Mouse (Mus musculus) midbrain, embryonic 10.5 days (tissue): ENCODE results near the gene Slc4a4. TPM values are rescaled to one million over a fixed set of nuclear protein-coding genes. Genes with fewer than 3 reads are reported as not detected.
"Not testable (repeated sequence)": the region's sequence is repeated elsewhere in the genome, so short reads cannot be mapped to it uniquely, and the experiment has no call there.

Source experiments
- DNase-seq: peaks from one replicate; pipeline ENCODE4 v3.0.0-alpha.2; 2017; ENCODE audit warnings: low spot score
- H3K27ac ChIP-seq: fragments of 300-500 bp; sonication (generic); replicated peaks from 2 replicates; pipeline ENCODE4 v1.5.1; 2016; ENCODE audit warnings: mild to moderate bottlenecking
- H3K27me3 ChIP-seq: fragments of 300-500 bp; sonication (generic); 2 replicates; pipeline ENCODE4 v1.6.1; 2016; ENCODE audit warnings: low read depth, mild to moderate bottlenecking; ENCODE audit not compliant: poor library complexity, severe bottlenecking
- H3K36me3 ChIP-seq: fragments of 300-500 bp; sonication (generic); 2 replicates; pipeline ENCODE4 v1.6.1; 2016; ENCODE audit warnings: mild to moderate bottlenecking, moderate library complexity
- H3K4me1 ChIP-seq: fragments of 300-500 bp; sonication (generic); 2 replicates; pipeline ENCODE4 v1.6.1; 2016
- H3K4me3 ChIP-seq: fragments of 300-500 bp; sonication (generic); 2 replicates; pipeline ENCODE4 v1.5.1; 2016; ENCODE audit warnings: mild to moderate bottlenecking, moderate library complexity
- H3K9me3 ChIP-seq: fragments of 300-500 bp; sonication (generic); replicated peaks from 2 replicates; pipeline ENCODE4 v1.6.1; 2016; ENCODE audit warnings: mild to moderate bottlenecking
- WGBS: fragments of 180-500 bp; shearing (Covaris S2); methylation state at CpG from one replicate; pipeline ENCODE4 v1.1.7; 2016; 5-methylcytosine and 5-hydroxymethylcytosine counted together
- polyA plus RNA-seq: library from polyadenylated mRNA; unstranded; fragments of >200 nt; fragmentation: Nextera tagmentation; extraction: Ambion mirVana; gene quantifications from 2 replicates; pipeline ENCODE4 v1.2.1, GENCODE M21; 2016

Gene Slc4a4
- polyA plus RNA-seq, 1 experiment from 2014 or later = 1.5 TPM

DNA sequence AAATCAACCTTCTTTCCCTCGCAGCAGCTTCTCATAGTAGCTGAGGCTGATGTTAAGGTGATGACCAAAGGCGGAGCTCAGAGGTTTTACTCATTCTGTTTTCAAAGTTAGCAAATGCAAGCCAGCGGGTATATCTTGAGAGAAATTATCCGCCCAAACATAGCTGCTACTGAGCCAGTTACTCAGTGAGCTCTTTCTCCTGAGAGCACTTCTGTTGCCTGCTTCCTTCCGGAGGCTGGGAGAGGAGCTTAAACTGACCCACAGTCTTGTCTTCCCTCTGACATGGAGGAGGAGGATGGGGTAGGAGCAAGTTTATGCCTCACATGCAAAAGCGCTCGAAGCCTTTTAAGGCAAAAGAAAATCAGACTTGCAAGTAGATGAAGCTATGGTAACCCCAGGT lies 201.3 kb downstream of the Slc4a4 start:
- H3K4me3 ChIP-seq = no peak overlapping the region
- no peaks in the 10 kb centered on the region for H3K9me3 ChIP-seq
- no peaks in the 10 kb centered on the region for H3K36me3 ChIP-seq
- H3K4me1 ChIP-seq = no peaks in the 10 kb centered on the region
- DNase-seq = no peak
- H3K27me3 ChIP-seq = no peaks in the 10 kb centered on the region
- whole genome bisulfite sequencing = 89% methylated on average over 7 of the region's 7 CpGs
- H3K27ac ChIP-seq = no peak overlapping the region

DNA sequence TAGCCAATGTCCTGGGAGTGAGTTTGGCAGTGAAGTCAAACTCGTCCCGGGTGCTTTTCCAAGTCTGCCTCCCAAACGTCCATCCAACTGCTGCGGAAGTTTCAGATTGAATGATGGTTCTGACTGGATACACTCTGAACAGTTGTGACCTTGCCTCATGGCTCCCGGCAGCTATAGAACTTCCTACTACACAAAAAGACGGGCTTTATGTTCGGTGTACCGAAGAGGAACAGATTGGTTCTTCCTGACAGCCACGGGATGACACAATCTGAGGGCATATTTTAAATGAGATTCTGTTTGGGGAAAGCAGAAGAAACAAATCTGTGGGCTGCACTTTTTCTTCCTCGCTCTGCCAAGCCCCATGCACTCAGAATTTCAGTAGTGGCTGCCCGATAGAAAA lies 201.8 kb downstream of the Slc4a4 start:
- DNase-seq = no peak
- Histone ChIP-seq H3K4me3 (no peak overlapping the region), H3K9me3 (no peaks in the 10 kb centered on the region), H3K27ac (no peak overlapping the region), H3K27me3 (no peaks in the 10 kb centered on the region), H3K4me1 (no peaks in the 10 kb centered on the region), H3K36me3 (no peaks in the 10 kb centered on the region)
- 73% methylated on average over 11 of the region's 11 CpGs for WGBS

DNA sequence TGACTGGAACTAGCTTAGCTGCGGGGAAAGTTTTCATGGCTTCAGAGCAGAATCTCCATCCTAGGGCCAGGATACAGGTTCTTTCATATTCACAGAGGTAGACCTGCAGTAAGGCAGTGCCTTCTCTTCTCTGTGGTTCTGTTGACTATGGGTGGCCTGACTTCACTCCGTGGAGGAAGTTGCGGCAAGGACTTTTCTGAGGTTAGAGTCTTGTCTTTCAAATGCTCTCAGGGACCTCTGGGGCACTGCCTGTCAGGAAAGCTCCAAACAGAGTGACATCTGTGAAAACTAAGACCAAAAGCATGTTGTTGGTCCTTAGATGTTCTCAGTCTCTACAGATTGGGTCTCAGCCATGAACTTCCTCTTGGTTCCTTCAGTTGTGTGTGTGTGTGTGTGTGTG lies 203.5 kb downstream of the Slc4a4 start:
- Histone ChIP-seq H3K4me3 (no peak overlapping the region), H3K9me3 (no peaks in the 10 kb centered on the region), H3K4me1 (no peaks in the 10 kb centered on the region), H3K36me3 (no peaks in the 10 kb centered on the region), H3K27ac (no peak overlapping the region), H3K27me3 (no peaks in the 10 kb centered on the region)
- no peak for DNase-seq
- 89% methylated on average over 3 of the region's 3 CpGs for WGBS

DNA sequence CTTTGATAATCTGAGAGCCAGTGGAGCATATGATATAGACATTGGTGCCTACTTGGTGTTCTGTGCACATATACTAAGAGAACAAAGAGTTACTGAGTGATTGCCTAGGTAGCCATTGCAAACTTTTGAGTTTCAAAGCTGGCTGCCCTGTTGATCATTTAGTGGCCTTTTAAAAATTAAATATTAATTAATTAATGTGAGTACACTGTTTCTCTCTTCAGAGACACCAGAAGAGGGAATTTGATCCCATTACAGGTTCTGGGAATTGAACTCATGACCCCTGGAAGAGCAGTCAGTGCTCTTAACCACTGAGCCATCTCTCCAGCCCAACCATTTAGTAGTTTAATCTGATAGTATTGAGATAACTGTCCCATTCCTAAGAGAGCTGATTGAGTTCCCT lies 209.8 kb downstream of the Slc4a4 start:
- Histone ChIP-seq H3K36me3 (no peaks in the 10 kb centered on the region), H3K27me3 (no peaks in the 10 kb centered on the region), H3K9me3 (no peaks in the 10 kb centered on the region), H3K27ac (no peak overlapping the region), H3K4me1 (peaks cover 10% of the 10 kb centered on the region), H3K4me3 (no peak overlapping the region)
- DNase-seq = no peak

DNA sequence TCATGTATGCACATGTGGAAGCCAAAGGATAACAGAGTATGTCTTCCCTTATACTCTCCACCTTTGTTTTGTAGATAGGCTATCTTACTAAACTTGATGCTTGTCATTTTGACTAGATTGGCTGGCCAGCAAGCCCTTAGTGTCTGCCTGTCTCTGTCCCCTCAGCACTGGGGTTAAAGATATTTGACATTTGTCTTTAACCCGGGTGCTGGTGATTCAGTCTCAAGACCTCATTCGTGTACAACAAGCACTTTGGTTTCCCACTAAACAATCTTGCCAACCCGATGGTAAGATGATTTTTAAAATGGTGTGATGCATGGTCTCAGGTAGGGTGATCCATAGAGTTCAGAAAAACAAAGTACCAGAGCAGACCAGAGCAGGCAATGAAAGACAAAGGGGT lies 210.7 kb downstream of the Slc4a4 start:
- Histone ChIP-seq H3K4me1 (peaks cover 10% of the 10 kb centered on the region), H3K36me3 (no peaks in the 10 kb centered on the region), H3K27ac (no peak overlapping the region), H3K27me3 (no peaks in the 10 kb centered on the region), H3K9me3 (no peaks in the 10 kb centered on the region), H3K4me3 (no peak overlapping the region)
- WGBS = 89% methylated on average over 3 of the region's 3 CpGs
- no peak for DNase-seq

DNA sequence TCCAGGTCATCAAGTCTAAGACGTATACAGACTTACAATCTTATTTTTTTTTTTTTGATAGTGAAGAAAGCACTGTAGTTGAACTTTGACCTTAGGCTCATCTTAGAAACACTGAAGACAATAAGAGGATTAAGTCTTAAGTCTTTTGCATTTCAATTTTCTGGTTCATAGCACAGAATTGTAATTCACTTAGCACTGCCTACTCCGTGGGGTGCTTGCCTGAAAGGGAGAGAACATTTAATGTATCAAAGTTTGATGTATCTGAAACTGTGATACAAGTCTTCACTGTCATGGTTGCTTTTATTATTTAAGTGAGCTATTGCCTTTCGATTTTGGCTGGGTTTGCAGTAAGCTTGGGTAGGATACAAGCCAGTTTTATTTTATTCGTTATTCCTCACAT lies 211.5 kb downstream of the Slc4a4 start:
- Histone ChIP-seq H3K27ac (no peak overlapping the region), H3K9me3 (no peaks in the 10 kb centered on the region), H3K4me3 (no peak overlapping the region), H3K36me3 (no peaks in the 10 kb centered on the region), H3K4me1 (peaks cover 10% of the 10 kb centered on the region), H3K27me3 (no peaks in the 10 kb centered on the region)
- DNase-seq = no peak
- WGBS = 45% methylated on average over 4 of the region's 4 CpGs

DNA sequence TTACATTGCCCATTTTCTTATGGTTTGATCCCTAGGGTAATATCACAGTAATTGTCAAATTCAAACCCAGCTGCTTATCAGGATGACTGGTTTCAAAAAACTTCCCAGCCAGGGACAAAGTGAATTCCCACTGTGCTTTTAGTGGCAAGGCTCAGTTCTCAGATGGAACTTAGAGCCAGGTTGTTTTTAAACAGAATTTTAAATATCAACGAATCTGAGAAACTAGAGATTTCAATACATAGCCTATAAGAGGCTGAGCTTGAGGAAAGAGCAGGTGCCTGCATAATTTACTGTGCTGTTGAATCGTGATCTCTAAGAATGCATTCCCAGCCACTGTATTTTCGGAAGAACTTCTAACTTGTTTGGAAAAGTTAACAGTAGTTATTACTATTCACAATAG lies 213.3 kb downstream of the Slc4a4 start:
- H3K36me3 ChIP-seq = no peaks in the 10 kb centered on the region
- no peaks in the 10 kb centered on the region for H3K27me3 ChIP-seq
- no peak overlapping the region for H3K27ac ChIP-seq
- no peaks in the 10 kb centered on the region for H3K9me3 ChIP-seq
- H3K4me1 ChIP-seq = peaks cover 10% of the 10 kb centered on the region
- WGBS = 85% methylated on average over 3 of the region's 3 CpGs
- DNase-seq = no peak
- H3K4me3 ChIP-seq = no peak overlapping the region

DNA sequence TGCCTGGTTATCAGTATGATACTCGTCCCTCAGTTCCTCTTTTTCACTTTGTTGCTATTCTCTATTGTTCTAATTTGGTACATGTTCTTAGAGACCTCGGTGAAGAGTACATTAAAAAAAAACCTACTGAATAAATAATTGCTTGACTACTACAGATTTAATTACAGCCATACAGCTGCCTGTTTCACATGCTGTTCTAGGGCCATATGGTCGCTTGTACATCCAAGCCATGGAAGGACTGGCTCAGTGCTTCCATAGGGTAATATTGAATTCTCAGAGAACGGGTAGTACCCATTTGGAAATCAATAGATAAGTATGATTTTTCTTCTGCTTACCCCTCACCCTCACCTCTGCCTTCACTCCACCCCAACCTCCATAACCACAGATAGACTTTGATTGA lies 215.9 kb downstream of the Slc4a4 start:
- H3K36me3 ChIP-seq = no peaks in the 10 kb centered on the region
- H3K4me1 ChIP-seq = peaks cover 10% of the 10 kb centered on the region
- WGBS = 85% methylated on average over 4 of the region's 4 CpGs
- no peaks in the 10 kb centered on the region for H3K27me3 ChIP-seq
- H3K4me3 ChIP-seq = no peak overlapping the region
- no peak for DNase-seq
- no peak overlapping the region for H3K27ac ChIP-seq
- H3K9me3 ChIP-seq = no peaks in the 10 kb centered on the region

DNA sequence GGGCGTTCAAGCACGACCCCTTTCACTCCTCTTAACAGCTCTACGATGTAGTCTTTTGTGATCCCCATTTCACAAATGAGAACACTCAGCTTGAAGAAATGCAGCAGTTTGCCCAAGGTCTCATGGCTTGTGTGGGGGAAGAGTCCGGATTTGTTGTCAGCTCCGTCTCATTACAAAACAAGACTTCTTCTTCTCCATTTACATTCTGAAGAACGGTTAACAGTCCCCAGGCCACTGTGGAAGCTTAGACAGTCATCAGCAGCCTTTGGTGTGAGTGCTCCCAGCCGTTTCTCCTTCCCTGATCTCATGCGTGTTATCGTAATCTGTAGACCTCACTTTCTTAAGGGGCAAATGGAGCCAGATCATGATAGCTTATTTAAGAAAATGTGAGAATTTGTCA lies 218.7 kb downstream of the Slc4a4 start:
- no peaks in the 10 kb centered on the region for H3K36me3 ChIP-seq

DNA sequence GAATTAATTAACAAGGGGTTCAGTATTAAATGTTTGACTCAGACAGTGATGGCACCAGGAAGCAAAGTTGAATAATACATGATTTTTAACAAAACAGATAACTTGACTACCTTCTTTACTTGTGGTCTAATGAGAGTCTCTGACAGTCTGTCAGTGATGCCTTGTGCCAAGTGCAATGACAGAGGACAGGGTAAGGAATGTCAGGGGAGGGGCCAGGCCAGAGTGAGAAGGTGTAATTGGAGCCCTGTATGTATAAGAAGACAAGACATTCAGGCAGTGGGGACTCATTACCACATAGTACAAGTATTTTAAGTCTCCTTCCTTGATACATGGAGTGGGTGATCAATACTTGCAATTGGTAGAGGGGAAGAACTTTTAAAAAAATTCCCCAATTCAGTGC lies 219.6 kb downstream of the Slc4a4 start:
- Histone ChIP-seq H3K27me3 (no peaks in the 10 kb centered on the region), H3K4me3 (no peak overlapping the region)
- DNase-seq = no peak

More for the DNA sequence above, 218.7 kb downstream of the Slc4a4 start:
- Histone ChIP-seq H3K9me3 (no peaks in the 10 kb centered on the region), H3K4me1 (no peaks in the 10 kb centered on the region), H3K27me3 (no peaks in the 10 kb centered on the region), H3K27ac (no peak overlapping the region), H3K4me3 (no peak overlapping the region)
- no peak for DNase-seq
- WGBS = 69% methylated on average over 9 of the region's 9 CpGs

DNA sequence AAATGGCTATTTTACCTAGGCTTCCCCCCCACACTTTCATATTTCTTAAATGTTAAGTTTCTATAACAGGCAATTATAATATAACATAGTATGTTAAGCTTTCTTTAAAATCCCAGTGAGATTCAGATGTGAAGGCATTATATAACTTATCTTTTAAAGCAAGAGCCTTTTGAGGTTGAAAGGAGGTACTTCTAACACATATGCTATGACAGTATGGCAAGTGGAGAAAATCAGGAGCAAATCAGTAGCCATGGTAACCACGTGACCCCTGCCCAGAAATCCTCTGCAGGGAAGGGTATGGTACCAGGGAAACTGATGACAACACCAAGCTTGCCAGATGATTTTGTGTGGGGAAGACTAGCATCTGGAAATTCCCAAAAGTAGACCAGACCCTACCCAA lies 222.2 kb downstream of the Slc4a4 start:
- H3K4me3 ChIP-seq = no peak overlapping the region
- no peak overlapping the region for H3K27ac ChIP-seq
- H3K27me3 ChIP-seq = no peaks in the 10 kb centered on the region
- 79% methylated on average over 1 of the region's 1 CpGs for WGBS
- H3K9me3 ChIP-seq = no peaks in the 10 kb centered on the region
- no peaks in the 10 kb centered on the region for H3K4me1 ChIP-seq
- H3K36me3 ChIP-seq = no peaks in the 10 kb centered on the region
- no peak for DNase-seq

More for the DNA sequence above, 219.6 kb downstream of the Slc4a4 start:
- Histone ChIP-seq H3K36me3 (no peaks in the 10 kb centered on the region), H3K4me1 (no peaks in the 10 kb centered on the region), H3K9me3 (no peaks in the 10 kb centered on the region), H3K27ac (no peak overlapping the region)

DNA sequence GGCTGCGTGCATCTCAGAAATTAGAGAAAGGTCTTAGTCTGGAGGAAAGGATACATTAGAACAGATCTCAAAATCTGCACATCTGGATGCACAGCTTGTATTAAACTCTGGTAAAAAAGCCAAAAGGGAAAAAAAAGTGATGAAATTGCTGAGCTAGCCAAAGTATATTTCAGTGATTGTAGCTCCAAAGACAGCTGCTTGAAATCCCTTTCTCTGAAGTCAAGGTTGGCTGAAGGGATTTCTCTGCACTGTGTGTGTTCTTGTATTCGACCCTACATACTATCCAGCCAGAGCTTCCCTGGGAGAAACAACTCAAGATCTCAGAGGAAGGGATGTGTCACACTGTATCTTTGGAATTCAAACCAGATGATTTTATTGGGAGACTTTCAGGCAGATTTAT lies 223.2 kb downstream of the Slc4a4 start:
- H3K27ac ChIP-seq = no peak overlapping the region
- DNase-seq = no peak
- no peaks in the 10 kb centered on the region for H3K4me1 ChIP-seq
- no peaks in the 10 kb centered on the region for H3K9me3 ChIP-seq
- H3K27me3 ChIP-seq = no peaks in the 10 kb centered on the region
- H3K36me3 ChIP-seq = no peaks in the 10 kb centered on the region
- 90% methylated on average over 2 of the region's 2 CpGs for WGBS
- no peak overlapping the region for H3K4me3 ChIP-seq

DNA sequence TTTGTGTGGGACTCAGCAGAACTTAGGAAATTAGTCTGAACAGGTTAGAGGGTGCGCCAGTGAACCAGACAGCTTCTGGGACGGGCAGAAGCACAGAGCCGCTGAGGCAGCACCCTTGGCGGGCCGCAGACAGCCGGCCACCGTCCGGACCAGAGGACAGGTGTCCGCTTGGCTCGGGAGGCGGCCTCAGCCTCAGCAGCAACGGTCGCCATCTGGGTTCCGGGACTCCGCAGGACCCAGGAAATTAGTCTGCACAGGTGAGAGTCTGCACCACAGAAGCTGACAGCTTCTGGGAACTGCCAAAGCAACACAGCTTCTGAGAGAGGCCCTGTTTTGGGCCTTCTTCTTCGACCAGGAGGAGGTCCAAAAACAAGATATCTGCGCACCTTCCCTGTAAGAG lies 225.4 kb downstream of the Slc4a4 start:
- H3K9me3 ChIP-seq, H3K36me3 ChIP-seq, H3K4me3 ChIP-seq, H3K4me1 ChIP-seq, H3K27me3 ChIP-seq, H3K27ac ChIP-seq, DNase-seq: not testable (repeated sequence)
- WGBS = 94% methylated on average over 15 of the region's 17 CpGs

DNA sequence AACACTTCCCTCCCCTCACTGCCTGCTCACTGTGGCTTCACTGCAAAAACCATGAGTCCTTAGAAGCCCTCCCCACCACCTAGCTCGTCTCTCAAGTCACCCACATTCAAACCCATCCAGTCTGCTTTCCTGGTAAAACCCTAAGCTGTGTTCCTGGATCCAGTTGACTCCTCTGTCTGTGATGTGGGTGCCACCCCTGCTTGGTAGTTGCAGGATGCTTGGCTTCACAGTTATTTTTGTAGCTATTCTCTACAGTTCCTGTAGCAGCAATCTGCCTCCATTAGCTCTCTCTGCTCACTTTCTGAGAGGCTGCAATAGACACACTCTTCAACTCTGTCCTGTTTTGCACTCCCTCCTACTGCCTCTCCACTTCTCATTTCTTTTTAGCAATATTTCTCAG lies 234.3 kb downstream of the Slc4a4 start:
- WGBS = 58% methylated on average over 1 of the region's 1 CpGs
- no peak overlapping the region for H3K4me3 ChIP-seq
- no peaks in the 10 kb centered on the region for H3K27me3 ChIP-seq
- H3K36me3 ChIP-seq = no peaks in the 10 kb centered on the region
- DNase-seq = no peak
- no peaks in the 10 kb centered on the region for H3K4me1 ChIP-seq
- no peaks in the 10 kb centered on the region for H3K9me3 ChIP-seq
- no peak overlapping the region for H3K27ac ChIP-seq
